Mouse (Mus musculus) left cerebral cortex, postnatal 36 days (tissue): ENCODE results near the gene Rptn. TPM values are rescaled to one million over a fixed set of nuclear protein-coding genes. Genes with fewer than 3 reads are reported as not detected.
A peak's percentile ranks its signal among the peaks of the same experiment; 100 is the strongest.
"Not testable (repeated sequence)": the region's sequence is repeated elsewhere in the genome, so short reads cannot be mapped to it uniquely, and the experiment has no call there.

ENCODE experiments used
- DNase-seq, 2 experiments: peaks; one replicate each; pipeline ENCODE4 v3.0.0; 2021 to 2022; ENCODE audit warnings: low spot score in 2 of 2, mixed read lengths in 1 of 2
- intact Hi-C: fragments of 180-260 bp; cut with DNase I; formaldehyde crosslinking; loops from one replicate; pipeline ENCODE4 v1.15.1; 2025
- microRNA-seq: library from miRNA; unstranded; fragments of <30 nt; microRNA quantifications from one replicate; pipeline ENCODE4 v1.2.0, GENCODE M21; 2022
- total RNA-seq, 2 experiments: library from RNA; stranded (reverse); gene quantifications; 2 replicates each; pipeline ENCODE4 v1.2.3; 2021

The Rptn gene
- total RNA-seq, 2 experiments from 2014 or later: not detected

GRCm38 (mm10) chr3:93446756-93447137 lies 53.2 kb downstream of the Rptn start:
- intact Hi-C loops, DNase-seq: not testable (repeated sequence)

- DNase-seq: peak; percentile 69
- intact Hi-C loops: no loop called here
These were observed 53.8 kb downstream of the Rptn start for GRCm38 (mm10) chr3:93447138-93447841.

Small RNAs within 50 kb of the gene (microRNA-seq; reads per million reads assigned to microRNA genes)
- not detected for gene Gm22752
- gene Gm44353: not detected

Other genes with a start within 250 kb of the Rptn start
- gene Crnn, start 248.9 kb upstream of the Rptn start, total RNA-seq: not detected
- gene Flg2, start 196.4 kb upstream of the Rptn start, total RNA-seq: not detected
- not detected for gene Flg, start 120.2 kb upstream of the Rptn start, total RNA-seq
- gene Hrnr, start 74.0 kb upstream of the Rptn start, total RNA-seq: not detected
- gene Tchh, start 48.6 kb downstream of the Rptn start, total RNA-seq: 1 to 10 TPM; 2.0 to 2.3 TPM
- gene Tchhl1, start 75.1 kb downstream of the Rptn start, total RNA-seq: not detected
- 1 to 10 TPM; 7.0 to 9.9 TPM for gene S100a11, start 126.8 kb downstream of the Rptn start, total RNA-seq
- 10 to 100 TPM; 32.5 to 40.0 TPM for gene S100a10, start 161.4 kb downstream of the Rptn start, total RNA-seq